Mouse (Mus musculus) hindbrain, embryonic 11.5 days (tissue): ENCODE data around the gene Vhl. TPM values are rescaled to one million over a fixed set of nuclear protein-coding genes. Genes with fewer than 3 reads are reported as not detected.

ENCODE experiments used
- ATAC-seq: fragments of 200-750 bp; cut with Nextera tagmentation; 2 replicates; pipeline ENCODE4 v1.8.0; 2017; ENCODE audit warnings: mild to moderate bottlenecking, moderate TSS enrichment, moderate library complexity; ENCODE audit not compliant: low FRiP score
- DNase-seq: peaks from one replicate; pipeline ENCODE4 v3.0.0-alpha.2; 2015; ENCODE audit warnings: low spot score
- H3K27ac ChIP-seq: fragments of 300-500 bp; sonication (generic); 2 replicates; pipeline ENCODE4 v1.5.1; 2014; ENCODE audit warnings: mild to moderate bottlenecking, low read depth, low read length
- H3K27me3 ChIP-seq: fragments of 300-500 bp; sonication (generic); 2 replicates; pipeline ENCODE4 v1.6.1; 2014; ENCODE audit warnings: mild to moderate bottlenecking, low read length, moderate library complexity, mixed read lengths; ENCODE audit not compliant: control insufficient read depth, insufficient read depth
- H3K36me3 ChIP-seq: fragments of 300-500 bp; sonication (generic); 2 replicates; pipeline ENCODE4 v1.6.1; 2014; ENCODE audit warnings: mild to moderate bottlenecking, low read length, moderate library complexity, mixed read lengths; ENCODE audit not compliant: control insufficient read depth, insufficient read depth
- H3K4me1 ChIP-seq: fragments of 300-500 bp; sonication (generic); replicated peaks from 2 replicates; pipeline ENCODE4 v1.6.1; 2014; ENCODE audit warnings: low read length, mixed read lengths; ENCODE audit not compliant: control insufficient read depth, insufficient read depth
- H3K4me2 ChIP-seq: fragments of 300-500 bp; sonication (generic); replicated peaks from 2 replicates; pipeline ENCODE4 v1.6.1; 2014; ENCODE audit warnings: mild to moderate bottlenecking, low read depth, low read length
- H3K4me3 ChIP-seq: fragments of 300-500 bp; sonication (generic); 2 replicates; pipeline ENCODE4 v1.5.1; 2014; ENCODE audit warnings: low read depth, low read length
- H3K9ac ChIP-seq: fragments of 300-500 bp; sonication (generic); 2 replicates; pipeline ENCODE4 v1.6.1; 2014; ENCODE audit warnings: low read depth, low read length
- H3K9me3 ChIP-seq: fragments of 300-500 bp; sonication (generic); 2 replicates; pipeline ENCODE4 v1.6.1; 2016; ENCODE audit warnings: low read length; ENCODE audit not compliant: control insufficient read depth
- WGBS: fragments of 180-500 bp; shearing (Covaris S2); extraction: QIAGEN DNeasy Blood & Tissue Kit; methylation state at CpG from one replicate; pipeline ENCODE4 v1.1.7; 2014; 5-methylcytosine and 5-hydroxymethylcytosine counted together
- polyA plus RNA-seq: library from polyadenylated mRNA; unstranded; fragments of >200 nt; fragmentation: Nextera tagmentation; extraction: Ambion mirVana; gene quantifications from 2 replicates; pipeline ENCODE4 v1.2.1, GENCODE M21; 2014

Vhl gene
- polyA plus RNA-seq, 1 experiment from 2014 or later, result 63.0 TPM

GRCm38 (mm10) chr6:113653551-113653950, 29.8 kb downstream of the Vhl start:
- H3K36me3 ChIP-seq, result no peaks in the 10 kb centered on the region
- no peak overlapping the region for H3K27ac ChIP-seq
- H3K4me3 ChIP-seq, result no peak overlapping the region
- no peaks in the 10 kb centered on the region for H3K9me3 ChIP-seq
- no peak overlapping the region for H3K4me2 ChIP-seq
- H3K9ac ChIP-seq, result no peak overlapping the region
- H3K4me1 ChIP-seq, result no peaks in the 10 kb centered on the region
- no peak for DNase-seq
- H3K27me3 ChIP-seq, result no peaks in the 10 kb centered on the region
- WGBS, result 88% methylated on average over 7 of the region's 7 CpGs
- ATAC-seq, result no peak

- no peak overlapping the region for H3K9ac ChIP-seq
- no peak overlapping the region for H3K4me2 ChIP-seq
- H3K4me1 ChIP-seq, result no peaks in the 10 kb centered on the region
- ATAC-seq, result no peak
- no peaks in the 10 kb centered on the region for H3K9me3 ChIP-seq
- 84% methylated on average over 8 of the region's 8 CpGs for WGBS
- no peaks in the 10 kb centered on the region for H3K27me3 ChIP-seq
- no peaks in the 10 kb centered on the region for H3K36me3 ChIP-seq
- no peak overlapping the region for H3K27ac ChIP-seq
- no peak overlapping the region for H3K4me3 ChIP-seq
- no peak for DNase-seq
These were observed 30.3 kb downstream of the Vhl start for GRCm38 (mm10) chr6:113654102-113654501.

GRCm38 (mm10) chr6:113654753-113655397, 31.1 kb downstream of the Vhl start:
- Histone ChIP-seq H3K4me1 (no peaks in the 10 kb centered on the region), H3K27ac (no peak overlapping the region), H3K27me3 (no peaks in the 10 kb centered on the region), H3K9ac (no peak overlapping the region), H3K9me3 (no peaks in the 10 kb centered on the region), H3K4me2 (no peak overlapping the region), H3K36me3 (no peaks in the 10 kb centered on the region), H3K4me3 (no peak overlapping the region)
- 81% methylated on average over 16 of the region's 16 CpGs for WGBS
- DNase-seq (no peak), ATAC-seq (no peak)

GRCm38 (mm10) chr6:113655475-113655874, 31.7 kb downstream of the Vhl start:
- WGBS, result 93% methylated on average over 3 of the region's 3 CpGs
- no peak for DNase-seq
- no peak overlapping the region for H3K4me3 ChIP-seq
- H3K36me3 ChIP-seq, result no peaks in the 10 kb centered on the region
- no peak overlapping the region for H3K4me2 ChIP-seq
- no peak for ATAC-seq
- H3K4me1 ChIP-seq, result no peaks in the 10 kb centered on the region
- H3K9ac ChIP-seq, result no peak overlapping the region
- H3K27ac ChIP-seq, result no peak overlapping the region
- no peaks in the 10 kb centered on the region for H3K9me3 ChIP-seq
- no peaks in the 10 kb centered on the region for H3K27me3 ChIP-seq

- Histone ChIP-seq H3K4me3 (no peak overlapping the region), H3K36me3 (no peaks in the 10 kb centered on the region), H3K27me3 (no peaks in the 10 kb centered on the region), H3K27ac (no peak overlapping the region), H3K9ac (no peak overlapping the region), H3K4me1 (no peaks in the 10 kb centered on the region), H3K9me3 (no peaks in the 10 kb centered on the region), H3K4me2 (no peak overlapping the region)
- WGBS, result 80% methylated on average over 6 of the region's 6 CpGs
- DNase-seq, result no peak
- no peak for ATAC-seq
These were observed 33.1 kb downstream of the Vhl start for GRCm38 (mm10) chr6:113656847-113657246.

GRCm38 (mm10) chr6:113658226-113658625, 34.5 kb downstream of the Vhl start:
- 64% methylated on average over 3 of the region's 3 CpGs for WGBS
- ATAC-seq (no peak), DNase-seq (no peak)
- H3K36me3 ChIP-seq, result no peaks in the 10 kb centered on the region
- H3K4me2 ChIP-seq, result no peak overlapping the region
- H3K27ac ChIP-seq, result no peak overlapping the region
- H3K9ac ChIP-seq, result no peak overlapping the region
- H3K27me3 ChIP-seq, result no peaks in the 10 kb centered on the region
- H3K9me3 ChIP-seq, result no peaks in the 10 kb centered on the region
- H3K4me1 ChIP-seq, result no peaks in the 10 kb centered on the region
- H3K4me3 ChIP-seq, result no peak overlapping the region

GRCm38 (mm10) chr6:113659648-113660491, 36.1 kb downstream of the Vhl start:
- 78% methylated on average over 8 of the region's 8 CpGs for WGBS
- H3K9ac ChIP-seq, result no peak overlapping the region
- no peaks in the 10 kb centered on the region for H3K4me1 ChIP-seq
- no peak overlapping the region for H3K4me3 ChIP-seq
- no peaks in the 10 kb centered on the region for H3K9me3 ChIP-seq
- H3K27me3 ChIP-seq, result no peaks in the 10 kb centered on the region
- H3K27ac ChIP-seq, result no peak overlapping the region
- no peaks in the 10 kb centered on the region for H3K36me3 ChIP-seq
- ATAC-seq (no peak), DNase-seq (no peak)
- no peak overlapping the region for H3K4me2 ChIP-seq

- WGBS, result 73% methylated on average over 14 of the region's 14 CpGs
- Histone ChIP-seq H3K9me3 (no peaks in the 10 kb centered on the region), H3K4me2 (no peak overlapping the region), H3K4me3 (no peak overlapping the region), H3K36me3 (no peaks in the 10 kb centered on the region), H3K27ac (no peak overlapping the region), H3K9ac (no peak overlapping the region), H3K4me1 (no peaks in the 10 kb centered on the region), H3K27me3 (no peaks in the 10 kb centered on the region)
- DNase-seq (no peak), ATAC-seq (no peak)
These were observed 37.0 kb downstream of the Vhl start for GRCm38 (mm10) chr6:113660492-113661352.
